Mouse (Mus musculus) megakaryocyte progenitor cell, adult 5-6 weeks (primary cell): ENCODE measurements around the gene Cox6a2. TPM values are rescaled to one million over a fixed set of nuclear protein-coding genes. Genes with fewer than 3 reads are reported as not detected.

Source experiments
- total RNA-seq, 2 experiments: library from RNA; stranded (forward) in 1 of 2; stranded (reverse) in 1 of 2; fragments of 157-497, 149-512 nt in 1 of 2; fragments of 200-1000 nt in 1 of 2; gene quantifications; 2 replicates each; pipeline versions ENCODE4 v1.2.3 to v1.2.4; 2015 to 2017

The Cox6a2 gene
- total RNA-seq, 2 experiments from 2014 or later, result 0.21 to 4.8 TPM

Other genes with a start within 250 kb of the Cox6a2 start
- gene Fus, start 238.9 kb downstream of the Cox6a2 start, total RNA-seq (2015), result 180 and 190 TPM in 2 replicates
- 27.2 and 49.5 TPM in 2 replicates for gene Fus, start 238.9 kb downstream of the Cox6a2 start, total RNA-seq (2017)
- 142 and 147 TPM in 2 replicates for gene Pycard, start 212.5 kb downstream of the Cox6a2 start, total RNA-seq (2015)
- 20.8 and 26.9 TPM in 2 replicates for gene Pycard, start 212.5 kb downstream of the Cox6a2 start, total RNA-seq (2017)
- gene Trim72, start 202.4 kb downstream of the Cox6a2 start, total RNA-seq (2015), result not detected in 2 replicates
- not detected in 2 replicates for gene Trim72, start 202.4 kb downstream of the Cox6a2 start, total RNA-seq (2017)
- 23.6 and 24.3 TPM in 2 replicates for gene Itgam, start 143.7 kb downstream of the Cox6a2 start, total RNA-seq (2015)
- gene Itgam, start 143.7 kb downstream of the Cox6a2 start, total RNA-seq (2017), result 28.0 and 34.9 TPM in 2 replicates
- 0.05 TPM in 1 of 2 replicates, not detected in the other for gene Gm49368, start 143.7 kb downstream of the Cox6a2 start, total RNA-seq (2015)
- gene Gm49368, start 143.7 kb downstream of the Cox6a2 start, total RNA-seq (2017), result not detected in 2 replicates
- gene Itgax, start 76.8 kb downstream of the Cox6a2 start, total RNA-seq (2015), result 0.32 and 0.76 TPM in 2 replicates
- 0.67 and 0.68 TPM in 2 replicates for gene Itgax, start 76.8 kb downstream of the Cox6a2 start, total RNA-seq (2017)
- gene Itgad, start 52.0 kb downstream of the Cox6a2 start, total RNA-seq (2015), result 0.25 TPM in 1 of 2 replicates, not detected in the other
- gene Itgad, start 52.0 kb downstream of the Cox6a2 start, total RNA-seq (2017), result 0.51 TPM in 1 of 2 replicates, not detected in the other
- gene Armc5, start 31.0 kb upstream of the Cox6a2 start, total RNA-seq (2015), result 6.9 and 7.1 TPM in 2 replicates
- gene Armc5, start 31.0 kb upstream of the Cox6a2 start, total RNA-seq (2017), result 9.5 and 11.8 TPM in 2 replicates
- gene 9130023H24Rik, start 31.6 kb upstream of the Cox6a2 start, total RNA-seq (2015), result 4.3 TPM in 2 replicates
- gene 9130023H24Rik, start 31.6 kb upstream of the Cox6a2 start, total RNA-seq (2017), result 4.7 and 7.2 TPM in 2 replicates
- 0.44 and 0.54 TPM in 2 replicates for gene Tgfb1i1, start 40.4 kb upstream of the Cox6a2 start, total RNA-seq (2015)
- not detected in 2 replicates for gene Tgfb1i1, start 40.4 kb upstream of the Cox6a2 start, total RNA-seq (2017)
- gene Slc5a2, start 59.3 kb upstream of the Cox6a2 start, total RNA-seq (2015), result not detected in 2 replicates
- not detected in 2 replicates for gene Slc5a2, start 59.3 kb upstream of the Cox6a2 start, total RNA-seq (2017)
- gene BC017158, start 91.8 kb upstream of the Cox6a2 start, total RNA-seq (2015), result 34.2 and 39.5 TPM in 2 replicates
- gene BC017158, start 91.8 kb upstream of the Cox6a2 start, total RNA-seq (2017), result 20.5 and 25.3 TPM in 2 replicates
- 77.0 and 92.7 TPM in 2 replicates for gene Rgs10, start 212.4 kb upstream of the Cox6a2 start, total RNA-seq (2015)
- gene Rgs10, start 212.4 kb upstream of the Cox6a2 start, total RNA-seq (2017), result 55.4 and 83.3 TPM in 2 replicates